Mouse (Mus musculus) ES-Bruce4 (cell line): ENCODE data around the gene Fbxw20. TPM values are rescaled to one million over a fixed set of nuclear protein-coding genes. Genes with fewer than 3 reads are reported as not detected.

Source experiments
- H3K27ac ChIP-seq: 2 replicates; pipeline ENCODE4 v1.5.1; 2012; ENCODE audit warnings: low read length, inconsistent platforms; ENCODE audit not compliant: insufficient read depth
- H3K27me3 ChIP-seq: 2 replicates; pipeline ENCODE4 v1.6.1; 2012; ENCODE audit warnings: mild to moderate bottlenecking, low read length, inconsistent platforms; ENCODE audit not compliant: control insufficient read depth, poor library complexity, insufficient read depth, severe bottlenecking
- H3K36me3 ChIP-seq: 2 replicates; pipeline ENCODE4 v1.6.1; 2012; ENCODE audit warnings: inconsistent platforms, mild to moderate bottlenecking, low read length, moderate library complexity; ENCODE audit not compliant: control insufficient read depth, poor library complexity, insufficient read depth, severe bottlenecking
- H3K4me1 ChIP-seq: one replicate; pipeline ENCODE4 v1.8.1; 2011; ENCODE audit warnings: low read length; ENCODE audit not compliant: control insufficient read depth, insufficient read depth
- H3K4me3 ChIP-seq: 2 replicates; pipeline ENCODE4 v1.5.1; 2011; ENCODE audit warnings: low read depth, mild to moderate bottlenecking, low read length
- H3K9ac ChIP-seq: 2 replicates; pipeline ENCODE4 v1.6.1; 2012; ENCODE audit warnings: low read depth, mild to moderate bottlenecking, inconsistent platforms; ENCODE audit not compliant: poor library complexity, severe bottlenecking
- H3K9me3 ChIP-seq: replicated peaks from 2 replicates; pipeline ENCODE4 v1.6.1; 2012; ENCODE audit warnings: mild to moderate bottlenecking, low read length, inconsistent platforms; ENCODE audit not compliant: control insufficient read depth, poor library complexity, insufficient read depth, severe bottlenecking
- CTCF ChIP-seq: IDR thresholded peaks from one replicate; pipeline ENCODE4 v1.8.1; 2011; ENCODE audit warnings: low read depth, low read length
- EP300 ChIP-seq: IDR thresholded peaks from 2 replicates; pipeline ENCODE4 v1.6.1; 2011; ENCODE audit warnings: low read depth, low read length; ENCODE audit not compliant: insufficient read depth
- POLR2A ChIP-seq: IDR thresholded peaks from one replicate; pipeline ENCODE4 v1.8.1; 2011; ENCODE audit warnings: low read length; ENCODE audit not compliant: insufficient read depth
- polyA plus RNA-seq: library from polyadenylated mRNA; stranded (reverse); fragments of >200 nt; gene quantifications from 2 replicates; pipeline ENCODE4 v1.2.4, GENCODE M21; 2011; ENCODE audit warnings: low read depth; ENCODE audit not compliant: missing spikeins, insufficient read depth, insufficient read length

Fbxw20 gene
- polyA plus RNA-seq, 1 experiment: not detected

GRCm38 (mm10) chr9:109177208-109177607 is 57.3 kb downstream of the Fbxw20 start:
- Histone ChIP-seq H3K9me3 (peaks cover 8% of the 10 kb centered on the region), H3K4me1 (no peaks in the 10 kb centered on the region), H3K27me3 (no peaks in the 10 kb centered on the region), H3K9ac (no peak overlapping the region), H3K4me3 (no peak overlapping the region), H3K27ac (no peak overlapping the region), H3K36me3 (no peaks in the 10 kb centered on the region)
- peak; percentile 63; the same call in 1 of the 2 replicates for TF ChIP-seq EP300
- no peak for TF ChIP-seq POLR2A
- TF ChIP-seq CTCF: no peak

GRCm38 (mm10) chr9:109176301-109176700 is 58.3 kb downstream of the Fbxw20 start:
- H3K36me3 ChIP-seq: no peaks in the 10 kb centered on the region
- H3K4me3 ChIP-seq: no peak overlapping the region
- H3K4me1 ChIP-seq: no peaks in the 10 kb centered on the region
- H3K9ac ChIP-seq: no peak overlapping the region
- H3K9me3 ChIP-seq: peaks cover 8% of the 10 kb centered on the region
- H3K27me3 ChIP-seq: no peaks in the 10 kb centered on the region
- TF ChIP-seq CTCF (no peak), POLR2A (no peak), EP300 (no peak)
- H3K27ac ChIP-seq: peak overlapping the region; percentile 56; the same call in 1 of the 2 replicates

Other genes with a start within 250 kb of the Fbxw20 start
- gene Ucn2, start 248.7 kb downstream of the Fbxw20 start, polyA plus RNA-seq: not detected in 2 replicates
- 3.9 and 4.4 TPM in 2 replicates for gene Pfkfb4, start 243.0 kb downstream of the Fbxw20 start, polyA plus RNA-seq
- 48.3 and 53.5 TPM in 2 replicates for gene Shisa5, start 196.2 kb downstream of the Fbxw20 start, polyA plus RNA-seq
- 2.4 TPM in 1 of 2 replicates, not detected in the other for gene Trex1, start 175.0 kb downstream of the Fbxw20 start, polyA plus RNA-seq
- gene Atrip, start 160.6 kb downstream of the Fbxw20 start, polyA plus RNA-seq: 17.3 and 20.0 TPM in 2 replicates
- 4.9 and 7.0 TPM in 2 replicates for gene Ccdc51, start 152.3 kb downstream of the Fbxw20 start, polyA plus RNA-seq
- gene Tma7, start 152.2 kb downstream of the Fbxw20 start, polyA plus RNA-seq: 203 and 225 TPM in 2 replicates
- gene Plxnb1, start 139.4 kb downstream of the Fbxw20 start, polyA plus RNA-seq: 16.1 and 19.1 TPM in 2 replicates
- not detected in 2 replicates for gene Fbxw21, start 72.7 kb downstream of the Fbxw20 start, polyA plus RNA-seq
- gene Fbxw13, start 38.8 kb downstream of the Fbxw20 start, polyA plus RNA-seq: not detected in 2 replicates
- gene Fbxw14, start 52.9 kb upstream of the Fbxw20 start, polyA plus RNA-seq: not detected in 2 replicates
- not detected in 2 replicates for gene Fbxw28, start 104.9 kb upstream of the Fbxw20 start, polyA plus RNA-seq
- not detected in 2 replicates for gene Fbxw22, start 169.5 kb upstream of the Fbxw20 start, polyA plus RNA-seq
- not detected in 2 replicates for gene Fbxw16, start 214.4 kb upstream of the Fbxw20 start, polyA plus RNA-seq